Mouse (Mus musculus) G1E-ER4 (cell line): ENCODE measurements around the gene Map3k7. TPM values are rescaled to one million over a fixed set of nuclear protein-coding genes. Genes with fewer than 3 reads are reported as not detected.

Experiments
- GATA1 ChIP-seq: IDR thresholded peaks from one replicate; pipeline ENCODE4 v1.8.0; 2012; ENCODE audit warnings: low read length, inconsistent platforms
- polyA plus RNA-seq: library from polyadenylated mRNA; stranded (reverse); fragments of >175 nt; gene quantifications from 2 replicates; pipeline ENCODE4 v1.2.3, GENCODE M21; 2012

Map3k7 gene
- polyA plus RNA-seq, 1 experiment: 5.3 TPM

DNA sequence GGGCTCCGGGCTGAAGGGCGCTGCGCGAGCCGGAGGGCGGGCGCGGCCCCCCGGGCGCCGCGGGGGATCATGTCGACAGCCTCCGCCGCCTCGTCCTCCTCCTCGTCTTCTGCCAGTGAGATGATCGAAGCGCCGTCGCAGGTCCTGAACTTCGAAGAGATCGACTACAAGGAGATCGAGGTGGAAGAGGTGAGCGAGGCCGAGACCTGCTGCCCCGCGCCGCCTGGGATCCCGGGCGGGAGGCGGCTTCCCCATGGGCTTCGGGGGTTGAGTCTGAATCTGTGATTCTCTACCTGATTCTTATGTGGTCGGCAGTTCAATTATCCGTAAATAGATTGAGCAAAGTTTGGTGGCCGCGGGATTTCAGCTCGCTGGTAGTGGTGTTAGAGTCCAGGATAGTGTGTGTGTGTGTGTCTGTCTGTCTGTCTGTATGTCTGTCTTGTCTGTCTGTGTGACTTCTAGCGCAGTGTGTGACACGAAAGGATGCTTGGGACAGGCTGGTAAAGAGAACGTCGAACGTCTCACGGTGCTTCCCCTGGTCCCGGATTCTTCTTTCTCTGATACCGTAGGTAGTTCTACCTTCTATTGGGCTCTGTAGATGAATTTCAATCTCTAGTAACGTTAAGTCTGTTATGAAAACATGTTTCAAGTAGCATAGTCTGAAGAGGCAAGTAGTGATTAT is 438 bp downstream of the Map3k7 start:
- TF ChIP-seq GATA1: no peak

GRCm38 (mm10) chr4:31965208-31965607 is 1.3 kb downstream of the Map3k7 start:
- no peak for TF ChIP-seq GATA1

DNA sequence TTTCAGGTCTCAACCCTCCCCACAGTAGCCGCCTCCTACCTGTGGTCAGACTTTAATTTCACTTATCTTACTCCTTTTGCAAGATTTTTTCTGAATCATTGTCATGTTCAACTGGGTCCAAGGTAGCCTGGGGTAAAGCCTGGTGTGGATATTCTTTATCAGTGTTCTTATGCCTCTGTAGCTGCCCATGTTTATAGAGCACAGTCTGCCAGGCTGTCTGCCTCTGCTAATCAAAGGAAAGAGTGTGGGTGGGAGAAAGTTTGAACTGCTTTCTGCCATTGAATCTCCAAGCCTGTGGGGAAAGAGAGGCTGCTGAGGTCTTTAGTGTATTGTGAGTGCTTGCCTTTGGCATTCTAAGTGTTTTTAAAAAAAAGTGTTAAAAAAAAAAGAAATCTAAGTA is 7.5 kb downstream of the Map3k7 start:
- no peak for TF ChIP-seq GATA1

DNA sequence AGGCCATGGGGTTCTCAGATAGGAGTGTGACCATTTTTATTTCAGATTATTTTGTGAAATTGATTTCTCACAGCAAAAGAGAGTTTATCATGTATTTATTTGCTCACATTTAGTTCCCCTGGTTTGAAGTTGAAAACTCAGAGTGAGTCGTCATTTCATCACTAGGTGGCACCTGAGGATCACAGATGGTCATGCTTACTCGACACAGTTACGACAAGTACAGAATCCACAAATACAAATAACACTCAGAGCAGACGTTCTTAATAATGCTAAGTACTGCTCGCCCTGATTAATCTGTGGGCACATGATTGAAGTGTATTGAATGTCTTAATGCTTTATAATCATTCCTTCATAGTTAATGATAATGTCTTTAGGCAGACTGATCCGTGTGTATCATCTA is 8.3 kb downstream of the Map3k7 start:
- TF ChIP-seq GATA1: no peak

- TF ChIP-seq GATA1: no peak
Observed at GRCm38 (mm10) chr4:31975260-31975950, 11.5 kb downstream of the Map3k7 start.

DNA sequence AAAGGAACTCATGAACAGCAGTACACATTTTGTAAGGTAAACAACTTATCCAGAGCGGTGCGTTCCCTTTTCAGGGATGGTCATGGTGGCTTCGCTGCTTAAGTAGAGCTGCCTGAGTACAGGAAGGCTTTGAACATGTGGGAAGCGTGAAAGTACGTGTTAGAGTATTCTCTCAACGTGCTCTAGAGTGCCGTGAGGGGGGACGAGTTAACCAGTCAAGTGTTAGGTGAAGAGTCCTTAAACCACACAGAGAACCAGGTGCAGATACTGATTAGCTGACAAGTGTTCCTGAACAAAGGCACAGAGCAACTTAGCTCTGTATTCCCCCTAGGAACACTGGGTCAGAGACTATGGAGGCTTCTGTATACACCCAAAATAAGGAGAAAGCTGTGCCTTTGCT is 18.0 kb downstream of the Map3k7 start:
- TF ChIP-seq GATA1: no peak

- no peak for TF ChIP-seq GATA1
Observed at GRCm38 (mm10) chr4:31993386-31993785, 29.5 kb downstream of the Map3k7 start.

DNA sequence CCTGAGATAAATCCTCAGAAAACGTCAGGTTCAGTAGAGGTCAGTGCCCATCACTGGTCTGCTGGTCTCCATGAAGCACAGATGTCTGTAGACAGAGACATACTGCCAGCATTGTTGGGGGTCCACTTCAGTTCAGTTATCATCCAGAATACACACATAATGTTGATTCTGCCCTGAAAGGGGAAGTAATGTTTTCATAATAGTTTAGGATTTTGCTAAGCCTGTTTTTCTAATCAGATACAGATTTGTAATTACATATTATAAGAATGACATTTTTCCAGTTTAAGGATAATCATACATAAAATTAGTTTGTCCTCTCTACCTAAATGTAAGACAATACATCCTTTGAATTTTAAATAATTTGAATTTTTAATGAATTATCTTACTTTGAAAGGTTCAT is 30.0 kb downstream of the Map3k7 start:
- no peak for TF ChIP-seq GATA1

- TF ChIP-seq GATA1: no peak
Observed at GRCm38 (mm10) chr4:32001498-32001897, 37.6 kb downstream of the Map3k7 start.

- TF ChIP-seq GATA1: no peak
Observed at GRCm38 (mm10) chr4:32004773-32005591, 41.1 kb downstream of the Map3k7 start.

DNA sequence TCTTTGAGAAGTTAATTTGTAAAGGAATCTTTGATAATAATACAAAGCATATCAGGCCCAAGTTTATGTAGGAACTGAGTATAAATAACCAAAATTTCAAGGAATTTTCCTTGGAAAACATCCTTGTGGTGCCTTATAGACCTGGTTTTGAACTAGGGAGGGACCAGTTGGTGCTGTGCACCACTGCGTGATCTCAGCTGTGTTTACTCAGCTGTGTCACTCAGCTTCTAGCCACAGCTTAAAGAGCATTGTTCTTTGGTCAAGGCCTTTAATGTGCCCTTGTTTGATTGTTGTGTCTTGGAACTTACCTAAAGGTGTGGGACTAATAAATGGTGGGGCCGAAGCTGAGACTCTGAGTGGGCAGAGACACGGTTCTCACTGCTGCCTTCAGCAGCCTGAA is 43.3 kb downstream of the Map3k7 start:
- no peak for TF ChIP-seq GATA1

- no peak for TF ChIP-seq GATA1
Observed at GRCm38 (mm10) chr4:32008095-32008494, 44.2 kb downstream of the Map3k7 start.

DNA sequence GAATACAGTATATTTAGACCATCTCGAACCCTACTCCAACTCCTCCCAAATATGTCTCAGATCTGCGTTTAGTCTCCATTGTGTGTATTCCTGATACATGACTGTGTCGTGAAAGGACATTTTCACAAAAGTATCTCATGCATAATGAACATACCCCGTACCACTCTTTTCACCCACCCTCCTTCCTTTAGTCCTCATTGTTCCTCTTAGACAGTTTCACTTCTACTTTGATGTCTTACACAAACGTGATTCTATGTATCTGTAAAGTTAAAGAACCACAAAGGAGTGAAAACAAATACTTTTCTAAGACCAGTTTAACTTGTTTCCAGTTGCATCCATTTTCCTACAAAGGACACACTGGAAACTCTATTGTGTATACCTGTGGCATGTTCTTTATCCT is 46.9 kb downstream of the Map3k7 start:
- TF ChIP-seq GATA1: no peak

DNA sequence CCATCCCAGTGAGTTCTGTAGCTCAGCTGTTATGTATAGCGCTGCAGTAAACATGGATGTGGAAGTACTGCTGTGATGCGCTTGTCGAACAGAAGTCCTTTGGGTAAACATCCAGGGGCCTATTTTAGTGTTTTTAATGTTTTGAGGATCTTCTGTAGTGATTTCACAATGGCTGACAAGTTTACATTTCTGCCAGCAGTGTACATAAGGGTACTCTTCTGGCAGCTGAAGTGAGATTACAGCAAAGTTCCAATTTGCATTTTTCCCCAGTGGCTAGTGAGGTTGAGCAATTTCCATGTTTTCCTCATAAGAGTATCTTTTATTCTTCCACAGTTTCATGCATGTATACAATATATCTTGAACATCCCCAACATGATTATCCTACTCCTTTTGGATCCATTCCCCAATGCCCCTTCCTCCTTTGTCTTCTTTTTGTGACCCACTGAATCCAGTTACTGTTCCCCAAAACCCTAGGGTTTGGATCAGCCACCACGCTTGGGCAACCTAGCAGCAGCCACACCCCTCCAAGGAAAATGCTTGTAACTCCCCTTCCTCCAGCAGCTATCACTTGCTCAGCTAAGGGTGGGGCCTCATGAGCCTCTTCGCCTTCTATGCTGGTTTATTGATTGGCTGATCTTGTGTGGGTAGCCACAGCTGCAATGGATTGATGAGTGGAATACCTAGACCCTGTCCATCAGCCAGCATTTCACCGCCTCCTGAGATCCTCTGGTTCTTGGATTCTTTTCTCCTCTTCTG is 47.5 kb downstream of the Map3k7 start:
- TF ChIP-seq GATA1: no peak

DNA sequence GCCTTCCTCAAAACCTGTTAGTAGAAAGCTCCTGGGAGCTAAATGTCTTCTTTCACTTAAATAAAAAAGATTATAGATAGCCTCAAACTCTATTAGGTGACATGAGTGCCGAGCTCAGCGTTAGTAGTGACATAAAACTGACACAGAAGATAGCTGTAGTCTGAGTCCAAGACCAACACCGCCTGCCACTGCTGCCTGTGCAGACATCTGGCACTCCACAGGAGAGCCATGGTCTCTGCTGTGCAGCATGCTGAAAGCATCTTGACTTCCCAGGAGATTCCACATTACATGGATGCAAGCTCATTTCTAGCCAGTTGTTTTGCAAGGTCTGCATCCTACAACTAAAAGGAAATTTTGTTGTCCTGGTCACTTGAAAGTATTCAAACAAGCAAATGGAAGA is 57.2 kb downstream of the Map3k7 start:
- TF ChIP-seq GATA1: no peak

DNA sequence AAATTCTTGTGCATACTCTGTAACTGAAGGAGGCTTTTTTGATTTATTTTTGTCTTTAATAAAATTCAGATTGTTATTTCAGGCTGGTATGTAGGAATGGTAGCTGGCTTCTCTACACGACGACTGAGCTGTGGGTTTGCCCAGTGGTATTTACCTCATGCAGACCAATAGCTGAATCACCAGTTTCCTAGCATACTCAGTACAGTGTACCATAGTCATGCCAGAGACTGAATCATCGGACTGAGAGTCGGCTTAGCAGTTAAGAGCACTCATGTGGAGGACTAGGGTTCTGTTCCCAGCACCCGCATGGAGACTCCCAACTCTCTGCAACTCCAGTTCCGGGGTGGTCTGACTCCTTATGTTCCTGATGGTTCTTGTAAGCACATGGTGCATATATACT is 58.4 kb downstream of the Map3k7 start:
- TF ChIP-seq GATA1: no peak
